Mouse (Mus musculus): ENCODE results near the gene Tlr5.

DNA sequence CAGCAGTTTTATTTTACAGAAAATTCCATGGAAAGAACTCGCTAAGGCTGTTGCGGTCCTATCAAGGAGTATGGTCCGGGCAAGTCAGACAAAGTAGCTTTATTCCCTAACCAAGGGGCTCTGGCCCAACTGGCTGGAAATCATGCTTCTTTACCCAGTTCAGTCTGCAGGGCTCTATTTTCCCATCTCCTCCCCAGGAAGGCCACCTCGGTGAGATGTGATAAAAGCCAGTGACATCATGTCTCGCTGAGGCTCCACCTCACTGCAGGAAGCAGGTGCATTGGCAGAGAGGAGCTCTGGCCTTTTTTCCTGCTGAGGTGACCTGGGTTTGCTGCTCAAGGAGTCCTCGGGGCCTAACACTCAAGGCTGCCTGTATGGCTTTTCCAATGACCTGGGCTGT lies 26.1 kb downstream of the Tlr5 start:
- TF ChIP-seq CTCF (IDR thresholded peaks at IDR 0.05 in 2 of 3, conservative IDR thresholded peaks at IDR 0.05 in 1 of 3; ENCODE audit: control insufficient read depth in 1 of 3, insufficient read depth in 1 of 3, low read depth in 2 of 3, low read length in 3 of 3, poor library complexity in 1 of 3, severe bottlenecking in 1 of 3): no peak
- no peak for TF ChIP-seq POLR2A (IDR thresholded peaks at IDR 0.05; ENCODE audit: control insufficient read depth in 1 of 2, insufficient read depth in 1 of 2, low read depth in 1 of 2, low read length in 2 of 2, poor library complexity in 1 of 2)
- TF ChIP-seq TCF12 (IDR thresholded peaks at IDR 0.05; ENCODE audit: low read depth, low read length): no peak
- no peak for TF ChIP-seq GATA1 (IDR thresholded peaks at IDR 0.05; ENCODE audit: low read depth, low read length)
- TF ChIP-seq MXI1 (IDR thresholded peaks at IDR 0.05; ENCODE audit: low read depth, low read length): no peak
- TF ChIP-seq CHD1 (IDR thresholded peaks at IDR 0.05; ENCODE audit: low read depth, low read length): no peak

Measured in MEL (cell line).